Mouse (Mus musculus) frontal cortex, adult (tissue): ENCODE measurements at regions not wholly inside any gene's neighbourhood (a gene's known extent, or its start where the extent isn't known, plus 50 kb on each side); places are given as distances from the start of the nearest gene placed in this dataset.
A peak's percentile ranks its signal among the peaks of the same experiment; 100 is the strongest.

Experiments used
- ATAC-seq: cut with Nextera tagmentation; 2 replicates; pipeline ENCODE4 v1.9.2; 2017; ENCODE audit warnings: mild to moderate bottlenecking, moderate library complexity, mixed read lengths; ENCODE audit not compliant: low TSS enrichment

DNA sequence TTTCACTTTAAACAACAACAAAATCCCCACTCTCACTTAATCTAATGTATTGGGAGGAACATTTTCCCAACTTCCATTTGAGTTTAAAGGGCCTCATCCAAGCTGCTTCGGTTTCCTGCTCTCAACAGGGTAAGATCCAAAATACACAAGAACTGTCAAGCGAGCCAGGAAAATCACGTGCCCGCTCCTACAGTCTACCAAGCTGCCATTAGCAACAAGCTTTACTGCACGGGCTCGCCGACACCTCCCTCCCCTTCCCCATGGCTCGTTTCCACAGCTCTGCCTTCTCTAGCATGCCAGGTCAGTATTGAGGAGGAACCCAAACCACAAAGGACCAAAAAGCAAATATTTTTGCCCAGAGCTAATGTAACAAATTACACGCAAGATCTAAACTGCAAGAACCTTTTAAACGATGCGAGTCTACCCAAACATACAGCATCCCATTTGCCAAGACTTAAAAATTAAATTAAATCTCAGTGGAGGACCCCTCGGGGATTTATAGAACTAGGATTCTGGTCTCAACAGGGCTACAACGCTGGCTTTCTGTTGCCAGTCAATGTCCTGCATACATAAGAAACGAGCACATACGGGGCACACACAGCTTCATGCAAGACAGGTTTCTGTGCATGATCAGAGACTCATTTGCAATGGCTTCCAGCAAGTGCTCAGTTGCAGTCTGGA is 435.4 kb upstream of the Jarid2 start:
- ATAC-seq, result peak; percentile 47

DNA sequence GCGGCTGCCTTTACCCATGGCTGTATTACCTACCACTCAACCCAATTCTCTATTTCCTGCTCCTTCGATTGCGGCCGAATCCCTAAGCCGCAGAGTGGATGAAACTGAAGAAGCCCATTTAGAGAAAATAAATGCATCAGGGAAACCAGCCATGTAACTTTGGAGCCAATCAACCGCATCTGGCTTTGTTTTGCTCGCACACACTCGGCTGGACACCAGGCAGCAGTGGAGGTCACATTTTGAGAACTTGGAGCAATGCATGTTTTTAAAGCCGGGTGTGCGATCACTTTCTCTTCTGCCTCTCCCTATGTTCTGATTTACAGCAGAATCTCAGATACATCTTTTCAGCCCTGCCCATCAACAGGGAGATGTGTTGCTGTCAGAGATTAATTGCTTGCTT is 433.7 kb upstream of the Jarid2 start:
- ATAC-seq, result no peak

DNA sequence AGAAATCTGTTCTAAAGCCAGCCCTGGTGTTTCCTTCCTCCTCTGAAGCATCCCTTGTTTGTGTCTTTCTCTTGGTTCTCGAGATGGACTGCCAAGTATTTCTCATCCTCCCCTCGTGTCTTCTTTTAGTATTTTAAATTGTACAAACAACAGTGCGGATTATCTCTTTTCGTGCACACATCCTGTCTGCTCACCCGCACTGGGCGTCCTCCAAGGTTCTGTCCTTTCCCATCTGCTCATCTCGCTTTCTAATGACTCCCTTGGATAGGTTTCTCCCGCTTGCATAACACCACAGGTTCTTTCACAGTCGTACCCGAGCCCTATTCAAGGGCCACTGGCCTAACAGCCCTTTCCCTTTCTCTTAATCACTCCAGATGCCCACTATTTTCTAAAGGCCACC is 428.7 kb upstream of the Jarid2 start:
- ATAC-seq, result no peak

DNA sequence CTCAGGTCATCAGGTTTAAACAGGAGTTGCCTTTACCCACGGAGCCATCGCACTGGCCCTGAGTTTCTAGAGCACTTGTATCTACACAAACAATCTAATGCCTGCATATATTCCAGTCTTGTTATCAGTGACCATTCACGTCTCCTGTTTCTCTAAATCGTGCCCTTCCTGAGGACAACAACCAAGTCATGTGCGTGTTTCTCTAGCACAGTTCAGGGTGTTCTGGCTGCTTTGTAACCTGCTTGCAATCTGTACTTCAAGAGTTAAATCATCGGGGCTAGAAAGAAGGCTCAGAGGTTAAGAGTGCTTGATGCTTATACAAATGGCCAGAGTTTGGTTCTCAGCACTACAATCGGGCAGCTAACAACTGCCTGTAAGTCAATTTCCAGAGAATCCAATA is 428.1 kb upstream of the Jarid2 start:
- ATAC-seq, result no peak

DNA sequence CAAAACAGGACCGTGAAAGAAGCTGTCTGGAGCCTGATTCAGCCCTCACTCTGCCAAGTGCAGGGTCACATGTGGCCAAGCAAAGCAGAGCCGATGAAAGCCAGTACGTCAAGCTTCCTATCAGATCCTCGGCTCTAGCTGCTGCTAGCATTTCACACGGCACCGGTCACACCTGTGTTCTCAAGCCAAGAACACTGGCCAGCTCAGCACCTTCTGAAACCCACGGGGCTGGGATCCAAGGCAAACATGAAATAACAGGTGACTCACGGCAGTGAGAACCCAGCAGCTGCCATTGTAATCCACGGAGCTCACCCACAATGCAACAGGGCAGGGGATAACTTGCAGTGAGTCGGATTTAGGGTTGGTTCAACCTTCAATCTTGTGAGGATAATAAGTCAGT is 427.3 kb upstream of the Jarid2 start:
- no peak for ATAC-seq

DNA sequence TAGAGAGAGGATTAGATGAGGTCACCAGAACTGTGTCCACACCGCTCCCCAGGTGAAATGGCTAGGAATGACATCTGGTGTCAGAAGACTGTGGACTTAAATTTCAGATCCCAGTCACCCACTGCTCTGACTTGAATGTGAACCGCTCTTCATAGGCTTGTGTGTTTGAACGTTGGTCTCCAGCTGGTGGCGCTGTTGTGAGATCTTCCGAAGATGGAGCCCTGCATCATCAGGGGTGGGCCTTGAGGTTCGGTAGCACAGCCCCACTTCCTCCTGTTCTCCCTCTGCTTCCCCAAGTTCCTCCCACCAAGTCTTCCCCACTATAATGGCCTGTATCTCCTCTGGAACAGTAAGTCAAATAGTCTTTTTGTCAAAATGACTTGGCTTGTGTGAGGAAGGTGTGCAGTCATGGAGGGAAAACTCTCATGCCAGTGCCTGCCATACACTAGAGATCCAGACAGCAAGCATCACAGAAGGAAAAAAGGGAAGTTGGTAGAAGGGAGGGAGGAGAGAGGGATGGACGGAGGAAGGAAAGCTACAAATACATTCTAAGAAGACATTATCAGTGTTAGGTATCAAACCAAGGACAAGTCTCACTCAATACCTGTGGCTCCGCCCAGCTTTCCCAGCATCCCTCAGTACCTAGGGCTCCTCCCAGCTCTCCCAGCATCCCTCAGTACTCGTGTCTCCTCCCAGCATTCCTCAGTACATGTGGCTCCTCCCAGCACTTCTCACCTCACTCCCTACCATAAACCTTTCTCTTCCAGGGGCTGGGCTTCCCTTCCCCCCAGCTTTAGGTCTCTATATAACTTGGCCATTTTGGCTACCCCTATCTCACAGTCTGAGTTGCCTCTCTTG is 423.9 kb upstream of the Jarid2 start:
- no peak for ATAC-seq

DNA sequence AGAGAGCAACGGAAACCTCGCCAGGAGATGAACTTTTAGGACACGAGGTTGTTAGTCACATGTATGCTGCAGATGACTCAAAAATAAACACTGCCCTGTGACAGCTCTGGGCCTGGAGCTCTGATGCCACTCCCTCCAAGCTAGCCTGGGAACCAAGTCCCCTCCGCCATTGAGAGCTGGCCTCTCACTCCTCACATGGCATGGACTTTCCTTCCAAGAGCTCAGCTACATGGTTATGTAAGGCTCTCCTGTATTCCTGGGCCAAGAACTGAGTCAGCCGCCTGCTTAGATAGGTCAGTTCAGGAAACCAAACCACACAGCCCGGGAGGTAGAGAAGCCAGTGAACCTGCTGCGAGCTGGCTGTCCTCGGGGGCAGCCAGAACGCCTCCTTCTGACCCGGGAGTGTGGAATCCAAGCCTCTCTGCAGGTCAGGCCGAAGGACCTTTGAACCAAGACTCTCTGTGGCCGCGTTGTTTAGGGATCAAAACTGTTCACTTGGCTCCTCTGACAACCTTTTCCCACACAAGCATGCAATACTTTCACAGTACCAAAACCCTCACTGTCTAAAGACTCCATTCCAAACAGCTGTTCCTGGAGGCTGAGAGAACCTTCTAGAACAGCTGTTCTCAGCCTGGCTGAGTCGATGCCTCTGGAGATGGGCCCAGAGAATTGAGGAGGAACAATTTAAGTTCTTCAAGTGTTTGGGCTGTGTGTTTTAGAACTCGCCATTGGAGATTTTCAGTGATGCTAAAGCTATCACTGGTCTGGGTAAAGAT is 422.8 kb upstream of the Jarid2 start:
- ATAC-seq, result peak; percentile 83

DNA sequence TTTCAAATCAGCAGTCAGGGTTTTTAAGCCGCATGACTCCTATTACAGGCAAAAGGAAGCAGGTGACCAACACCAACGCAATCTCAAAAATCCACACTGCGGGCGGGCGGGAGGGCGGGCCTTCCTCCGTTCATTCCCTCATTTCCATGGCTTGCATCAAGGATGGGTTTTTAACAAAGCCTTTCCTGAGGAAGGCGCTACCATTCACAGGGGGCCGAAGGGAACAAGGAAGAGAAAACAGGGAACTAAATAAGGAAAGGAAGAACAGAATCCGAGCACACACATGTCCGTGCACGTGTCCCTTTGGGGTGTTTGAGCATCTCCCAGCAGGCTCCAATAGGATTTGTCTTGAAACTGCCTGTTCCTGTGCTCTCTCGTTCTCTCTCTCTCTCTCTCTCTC is 421.0 kb upstream of the Jarid2 start:
- no peak for ATAC-seq

DNA sequence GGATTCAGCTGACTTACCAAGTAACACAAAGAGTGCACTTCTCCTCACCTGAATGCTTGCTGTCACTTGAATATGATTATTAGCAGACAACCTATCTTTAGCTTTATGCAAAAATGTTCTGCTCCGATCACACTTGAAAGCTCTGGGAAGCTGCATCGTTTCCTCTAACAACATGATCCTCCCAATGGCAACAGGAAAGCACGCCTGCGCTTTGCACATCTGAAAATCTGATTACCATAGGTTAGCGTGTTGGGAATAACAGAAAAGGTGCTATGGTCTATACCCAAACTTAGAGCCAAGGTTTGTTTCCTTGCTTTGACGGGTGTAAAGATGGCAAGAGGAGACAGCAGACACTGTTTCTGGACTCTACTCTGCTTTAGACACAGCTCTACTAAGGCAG is 417.0 kb upstream of the Jarid2 start:
- ATAC-seq, result no peak

DNA sequence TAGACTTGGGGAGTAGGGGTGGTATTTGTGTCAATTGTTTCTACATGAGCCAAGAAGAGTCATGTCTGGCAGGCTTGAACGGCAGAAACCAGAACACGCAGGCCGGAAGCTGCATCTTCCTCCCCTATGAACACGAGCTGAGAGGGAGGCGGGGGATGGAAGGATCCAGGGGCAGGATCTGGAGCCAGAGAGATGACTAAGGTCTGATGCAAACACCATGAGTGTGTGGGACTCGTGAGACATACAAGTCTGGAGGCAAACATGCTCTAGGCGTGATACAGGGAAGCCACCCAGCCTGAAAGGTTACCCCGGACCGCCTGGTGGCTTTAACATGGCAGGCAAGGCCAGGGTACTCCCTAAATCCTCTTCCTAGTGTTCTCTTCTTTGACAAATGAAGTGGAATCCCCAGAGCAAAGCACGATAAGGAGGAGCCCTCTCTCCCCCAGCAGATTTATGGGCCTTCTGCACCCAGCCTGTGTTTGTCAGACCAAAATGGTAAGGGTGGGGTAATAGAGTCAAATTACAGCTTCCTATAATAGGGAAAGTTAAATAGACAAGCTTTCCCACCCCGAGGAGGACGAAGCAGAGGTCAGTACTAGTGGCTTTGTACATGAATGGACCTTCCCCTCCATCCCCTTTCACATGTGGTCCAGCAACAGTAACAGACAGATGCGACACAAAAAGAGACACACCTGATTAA is 412.4 kb upstream of the Jarid2 start:
- peak; percentile 71 for ATAC-seq

DNA sequence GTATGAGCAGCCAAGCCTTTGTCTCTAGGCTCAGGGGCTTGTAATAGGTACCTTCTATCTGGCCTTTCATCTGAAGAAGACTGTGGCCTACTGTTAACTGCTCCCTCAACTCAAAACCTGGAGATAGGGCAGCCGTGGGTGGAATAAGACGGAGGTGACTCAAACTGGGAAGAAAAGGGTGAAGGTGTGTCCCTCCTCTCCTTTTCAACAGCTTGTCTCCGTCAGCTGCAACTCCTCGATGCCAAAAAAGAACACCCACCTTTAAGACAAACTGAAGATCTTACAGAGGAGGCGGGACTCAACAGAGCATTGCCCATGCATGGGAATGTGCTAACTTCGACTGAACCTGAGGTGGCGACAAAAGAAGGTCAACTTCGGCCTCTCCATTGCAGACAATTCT is 411.7 kb upstream of the Jarid2 start:
- ATAC-seq, result peak; percentile 66

DNA sequence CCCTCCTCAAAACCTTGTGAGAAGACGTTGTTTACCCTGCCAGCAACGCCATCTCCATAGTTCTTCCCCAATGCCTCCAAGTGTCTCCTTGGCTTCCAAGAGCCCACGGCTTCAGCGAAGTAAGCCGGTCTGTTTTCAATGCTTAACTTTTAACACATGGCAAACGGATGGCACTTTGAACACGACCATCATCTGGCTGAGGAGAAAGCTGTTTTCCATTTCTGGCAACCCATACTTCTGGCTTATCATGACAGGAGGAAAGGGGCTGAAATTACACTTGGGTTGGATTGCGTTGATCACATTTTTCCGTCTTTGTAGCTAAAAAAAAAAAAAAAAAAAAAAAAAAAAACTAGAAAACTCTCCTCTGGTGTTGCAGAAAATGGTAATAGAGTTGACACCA is 410.2 kb upstream of the Jarid2 start:
- ATAC-seq, result no peak

DNA sequence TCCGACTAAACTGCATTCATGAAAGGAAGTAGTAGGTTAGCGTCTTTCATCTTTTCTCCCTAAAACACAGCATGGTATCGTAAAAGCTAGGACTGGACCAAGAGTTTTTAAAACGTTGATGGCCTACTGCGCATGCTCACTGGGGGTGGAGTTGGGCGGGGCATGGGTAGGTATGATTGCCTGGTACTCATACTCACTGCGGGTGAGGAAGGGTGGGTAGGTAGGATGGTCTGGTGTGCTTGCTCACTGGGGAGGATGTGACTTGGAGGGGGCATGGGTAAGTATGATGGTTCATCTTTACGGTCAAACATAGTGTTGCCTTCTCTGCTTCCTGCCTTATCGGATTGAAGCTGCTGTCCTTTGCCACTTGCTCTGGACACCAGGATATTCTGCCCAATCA is 409.8 kb upstream of the Jarid2 start:
- no peak for ATAC-seq

DNA sequence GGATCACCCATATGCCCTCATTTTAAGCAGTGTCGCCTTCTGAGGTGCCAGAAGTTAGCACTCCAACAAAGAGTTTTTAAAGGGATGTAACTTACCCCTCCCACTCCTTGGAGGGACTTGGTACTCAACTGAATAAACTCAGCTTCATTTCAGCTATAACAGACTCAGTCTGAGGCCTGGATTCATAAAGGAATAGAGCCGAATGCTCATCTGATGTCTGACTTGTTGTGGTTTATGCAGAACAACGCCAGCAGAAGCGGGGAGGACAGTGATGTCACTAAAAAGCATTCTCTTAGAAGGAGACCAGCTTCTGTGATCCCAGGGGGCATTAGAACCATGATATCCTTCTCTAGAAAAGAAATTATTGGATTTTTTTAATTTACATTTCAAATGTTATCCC is 409.0 kb upstream of the Jarid2 start:
- ATAC-seq, result no peak

DNA sequence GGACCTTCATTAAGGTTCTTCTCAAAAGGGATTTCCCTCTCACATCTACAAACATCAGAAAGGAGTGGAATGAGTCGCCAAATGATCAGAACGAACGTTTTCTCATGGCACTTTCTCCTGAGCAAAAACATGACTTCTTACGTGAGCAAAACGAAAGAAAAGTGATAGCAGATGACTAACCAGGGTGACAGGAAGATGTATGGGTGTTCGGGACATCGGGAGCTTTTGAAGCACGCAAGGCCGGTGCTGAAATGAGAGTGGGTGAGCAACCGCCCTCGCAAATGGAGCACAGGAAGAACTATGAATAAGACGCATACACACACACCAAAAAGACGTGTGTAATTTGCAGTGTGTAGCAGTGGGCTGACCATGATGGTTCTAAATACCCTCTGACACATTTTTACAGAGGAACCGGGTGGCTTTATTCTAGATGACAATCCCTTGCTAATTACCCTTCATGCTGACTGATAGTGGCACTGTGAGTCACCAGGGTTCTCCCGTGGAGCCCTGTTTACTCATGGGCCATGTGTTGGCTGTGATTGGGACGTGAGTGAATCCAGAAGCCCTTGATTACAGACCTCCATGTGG is 408.2 kb upstream of the Jarid2 start:
- ATAC-seq, result peak; percentile 74

DNA sequence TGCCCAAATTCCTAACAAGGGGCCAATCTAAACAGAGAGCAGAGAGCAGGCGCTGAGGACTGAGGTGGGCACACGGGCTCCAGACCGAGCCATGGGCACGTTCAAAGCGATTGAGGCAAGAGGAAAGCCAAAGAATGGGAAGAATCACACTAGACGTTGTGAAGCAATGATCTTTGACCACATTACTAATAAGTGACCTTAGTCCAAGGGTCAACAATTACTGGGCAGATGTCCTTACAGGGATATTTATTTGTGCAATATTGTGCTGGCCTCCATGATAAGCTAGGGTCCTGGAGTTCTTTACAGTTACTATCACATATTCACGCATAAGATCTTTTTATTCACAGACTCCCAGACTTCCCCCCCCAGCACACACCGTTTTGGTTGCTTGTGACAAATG is 400.9 kb upstream of the Jarid2 start:
- no peak for ATAC-seq

DNA sequence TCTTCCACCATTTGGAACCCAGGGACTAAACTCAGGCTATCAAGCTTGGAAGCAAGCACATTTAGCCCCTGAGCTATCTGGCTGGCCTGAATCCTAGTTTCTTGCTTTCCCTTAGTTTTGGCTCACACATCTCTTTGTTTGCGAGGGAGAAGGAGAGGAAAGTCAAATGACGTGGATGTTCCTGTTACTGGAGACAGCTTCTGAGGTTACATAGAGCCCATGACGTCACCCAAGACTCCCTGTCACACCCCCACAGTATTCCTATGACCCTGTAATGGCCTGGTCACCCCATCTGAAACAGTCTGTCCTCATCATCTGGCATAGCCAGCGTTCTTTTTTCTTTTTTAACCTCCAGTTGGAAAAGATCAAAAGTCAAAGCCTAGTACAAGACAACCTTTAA is 400.1 kb upstream of the Jarid2 start:
- no peak for ATAC-seq

DNA sequence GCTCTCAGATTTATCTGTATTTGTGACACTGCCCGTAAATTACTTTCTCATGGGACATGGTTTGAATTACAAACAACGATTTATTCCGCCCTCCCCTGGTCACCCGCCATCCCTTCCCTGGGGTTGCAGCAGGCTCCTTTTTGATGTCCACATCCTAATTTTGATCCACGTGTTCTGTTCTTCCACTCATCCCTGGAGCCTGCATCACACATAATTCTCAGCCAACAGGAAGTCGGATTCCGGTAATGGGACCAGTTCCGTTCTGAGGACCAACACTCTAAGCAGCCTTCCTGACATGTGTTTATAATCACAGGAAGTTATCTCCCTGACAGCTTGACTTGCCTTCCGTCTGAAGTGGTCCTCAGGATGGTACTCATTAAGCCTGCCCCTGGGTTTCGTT is 399.6 kb upstream of the Jarid2 start:
- no peak for ATAC-seq

DNA sequence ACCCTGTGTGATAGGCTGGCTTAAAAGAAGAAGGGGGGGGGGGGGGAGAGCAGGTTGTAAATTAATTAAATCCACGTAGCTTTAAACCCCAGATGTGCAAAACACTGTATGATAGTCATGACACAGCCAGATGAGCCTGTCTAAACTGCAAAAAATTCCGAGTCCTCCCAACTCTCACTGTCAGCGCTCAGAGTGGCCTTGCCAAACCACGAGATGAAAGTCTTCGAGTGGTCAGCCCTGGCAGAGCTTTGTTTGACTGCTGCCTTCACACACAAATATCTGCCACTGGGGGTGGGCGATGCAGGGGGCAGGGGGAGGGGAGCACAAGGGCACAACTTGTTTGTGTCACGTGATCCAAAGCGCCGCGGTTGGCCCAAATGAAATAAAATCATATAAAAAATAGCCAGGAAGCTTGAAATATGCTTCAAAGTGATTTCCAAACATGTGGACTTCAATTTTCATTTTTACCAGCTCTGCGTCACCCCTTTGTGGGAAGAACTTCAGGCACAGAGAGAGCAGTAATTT is 396.5 kb upstream of the Jarid2 start:
- ATAC-seq, result no peak

DNA sequence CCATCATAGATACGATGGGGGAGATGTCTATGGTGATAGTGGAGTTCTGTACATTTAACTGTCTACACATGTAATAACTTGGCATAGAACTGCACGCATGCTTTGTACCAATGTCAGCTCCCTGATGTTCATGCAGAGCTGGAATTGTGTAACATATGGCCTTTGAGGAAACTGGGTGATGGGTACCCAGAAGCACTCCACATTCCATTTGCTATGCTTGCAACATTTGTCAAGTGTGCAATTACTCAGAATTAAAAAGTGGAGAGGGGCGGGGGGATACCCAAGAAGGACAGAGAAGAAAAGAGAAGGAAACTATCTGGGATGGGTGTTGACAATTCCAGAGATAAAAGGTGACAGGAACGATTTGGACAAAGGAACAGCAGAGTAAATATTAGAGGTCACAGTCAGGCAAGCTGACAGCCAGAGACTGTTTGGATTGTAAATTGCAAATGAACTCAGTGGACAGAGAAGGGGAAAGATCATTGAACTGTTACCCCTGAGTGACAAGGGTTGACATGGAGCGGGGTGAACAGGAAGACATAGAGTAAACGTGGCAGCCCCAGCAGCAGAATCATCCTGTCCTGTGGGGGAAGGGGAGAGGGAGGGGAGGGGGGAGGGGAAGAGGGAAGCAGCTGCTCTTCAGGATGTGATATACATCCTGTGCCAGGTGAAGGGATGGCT is 390.1 kb upstream of the Jarid2 start:
- no peak for ATAC-seq

DNA sequence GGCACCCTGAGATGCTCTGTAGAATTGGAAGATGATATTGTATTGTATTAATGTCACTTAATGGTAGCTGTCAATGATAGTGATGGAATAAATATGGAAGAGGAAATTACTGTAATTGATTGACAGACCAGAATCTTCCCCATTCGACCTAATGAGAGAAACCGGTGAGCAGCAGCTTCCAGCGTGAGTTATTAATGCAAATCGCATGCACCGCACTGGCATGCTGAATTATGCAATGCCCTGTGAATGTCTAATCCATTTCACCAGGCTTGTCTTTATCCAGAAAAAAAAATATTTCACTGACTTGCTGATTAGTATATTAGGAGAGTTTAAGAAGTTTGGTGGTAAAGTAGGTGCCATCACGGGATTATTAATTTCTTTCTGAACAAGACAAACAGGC is 384.2 kb upstream of the Jarid2 start:
- ATAC-seq, result no peak
